In genomic region chr19:32237173-32237583, GRCm38 (mm10) we compare ENCODE assay signal across 20 mouse cellular contexts.
A peak's percentile ranks its signal among the peaks of the same experiment; 100 is the strongest.
DNase-seq lines count a peak whose midpoint lies in the region; ATAC-seq and TF ChIP-seq lines count a peak whose summit lies in the region.
"Had no signal": no experiment of that assay in that cellular context is flagged by ENCODE, and none has a peak within 500 bp of the region (broad histone marks: within the 10 kb centered on the region; RNA-seq: fewer than 3 reads in every experiment).

No protein-coding gene starts in this region.

- no peaks in the 10 kb centered on the region for H3K9me3 ChIP-seq in lung, embryonic 14.5 days (ENCODE audit: low read depth, low read length)
- no peaks in the 10 kb centered on the region for H3K9me3 ChIP-seq in erythroblast, embryonic 14.5 days (ENCODE audit: control insufficient read depth, low read length)
- H3K9me3 ChIP-seq in liver, embryonic 15.5 days (replicated peaks), result no peaks in the 10 kb centered on the region
- H3K9me3 ChIP-seq: hindbrain, embryonic 12.5 days; midbrain, embryonic 12.5 days; neural tube, embryonic 15.5 days had no signal

- H3K4me3 ChIP-seq in lung, embryonic 14.5 days (ENCODE audit: low read depth, low read length), result no peak overlapping the region; the same call in 1 of the 2 replicates
- H3K4me3 ChIP-seq in bone marrow, adult 2 months (replicated peaks; ENCODE audit: control insufficient read depth, low read depth, low read length), result peak overlapping the region; percentile 57
- peak overlapping the region; percentile 77 for H3K4me3 ChIP-seq in erythroblast, embryonic 14.5 days (replicated peaks)
- H3K4me3 ChIP-seq in liver, embryonic 15.5 days (replicated peaks), result peak overlapping the region; percentile 67
- H3K4me3 ChIP-seq: hindbrain, embryonic 12.5 days; midbrain, embryonic 12.5 days; neural tube, embryonic 15.5 days had no signal

- H3K4me1 ChIP-seq in lung, embryonic 14.5 days (ENCODE audit: insufficient read depth), result no peaks in the 10 kb centered on the region
- peaks cover 13% of the 10 kb centered on the region for H3K4me1 ChIP-seq in bone marrow, adult 2 months (ENCODE audit: control insufficient read depth, insufficient read depth, low read length)
- peaks cover 87% of the 10 kb centered on the region for H3K4me1 ChIP-seq in erythroblast, embryonic 14.5 days (ENCODE audit: control insufficient read depth)
- peaks cover 74% of the 10 kb centered on the region for H3K4me1 ChIP-seq in liver, embryonic 15.5 days (replicated peaks)
- H3K4me1 ChIP-seq: midbrain, embryonic 12.5 days; neural tube, embryonic 15.5 days had no signal

- WGBS in lung, embryonic 14.5 days, result 79% methylated on average over 3 of the region's 3 CpGs
- 57% methylated on average over 3 of the region's 3 CpGs for WGBS in bone marrow, adult 2 months
- WGBS in liver, embryonic 15.5 days (ENCODE audit: insufficient replicate concordance), result 13% methylated on average over 3 of the region's 3 CpGs

- no peak; the same call in 1 of the 2 replicates for TF ChIP-seq POLR2A in bone marrow, adult 2 months (IDR thresholded peaks at IDR 0.05; ENCODE audit: borderline replicate concordance, control insufficient read depth, low read depth, low read length)

- H3K27me3 ChIP-seq in lung, embryonic 14.5 days (ENCODE audit: insufficient read depth, low read length), result no peaks in the 10 kb centered on the region
- no peaks in the 10 kb centered on the region for H3K27me3 ChIP-seq in erythroblast, embryonic 14.5 days (ENCODE audit: control insufficient read depth)
- H3K27me3 ChIP-seq in liver, embryonic 15.5 days, result no peaks in the 10 kb centered on the region
- H3K27me3 ChIP-seq: hindbrain, embryonic 12.5 days; midbrain, embryonic 12.5 days; neural tube, embryonic 15.5 days had no signal

- TF ChIP-seq CTCF in lung, embryonic 14.5 days (IDR thresholded peaks at IDR 0.05; ENCODE audit: low read depth), result no peak
- TF ChIP-seq CTCF in bone marrow, adult 2 months (IDR thresholded peaks at IDR 0.05; ENCODE audit: control insufficient read depth, insufficient read depth, low read length), result no peak

- H3K4me2 ChIP-seq in lung, embryonic 14.5 days, result peak overlapping the region; percentile 8; the same call in 1 of the 2 replicates
- peak overlapping the region; percentile 76 for H3K4me2 ChIP-seq in liver, embryonic 15.5 days
- H3K4me2 ChIP-seq: hindbrain, embryonic 12.5 days; midbrain, embryonic 12.5 days; neural tube, embryonic 15.5 days had no signal

- H3K27ac ChIP-seq in lung, embryonic 14.5 days (ENCODE audit: low read depth), result no peak overlapping the region
- peak overlapping the region; percentile 63 for H3K27ac ChIP-seq in bone marrow, adult 2 months (ENCODE audit: control insufficient read depth, insufficient read depth, low read depth, low read length, poor library complexity)
- H3K27ac ChIP-seq in liver, embryonic 15.5 days (replicated peaks), result peak overlapping the region; percentile 98
- H3K27ac ChIP-seq: hindbrain, embryonic 12.5 days; midbrain, embryonic 12.5 days; neural tube, embryonic 15.5 days had no signal

- H3K9ac ChIP-seq in lung, embryonic 14.5 days, result no peak overlapping the region
- peak overlapping the region; percentile 74 for H3K9ac ChIP-seq in liver, embryonic 15.5 days
- H3K9ac ChIP-seq: hindbrain, embryonic 12.5 days; midbrain, embryonic 12.5 days; neural tube, embryonic 15.5 days had no signal

- ATAC-seq in lung, embryonic 14.5 days (ENCODE audit: insufficient read depth), result no peak
- ATAC-seq in liver, embryonic 15.5 days (ENCODE audit: insufficient read depth), result peak; percentile 59
- ATAC-seq: inflammation-experienced regulatory T-cells, adult 6 months had no signal

- no peaks in the 10 kb centered on the region for H3K36me3 ChIP-seq in lung, embryonic 14.5 days (ENCODE audit: insufficient read depth)
- H3K36me3 ChIP-seq in erythroblast, embryonic 14.5 days (ENCODE audit: control insufficient read depth), result peaks cover 50% of the 10 kb centered on the region
- H3K36me3 ChIP-seq in liver, embryonic 15.5 days (replicated peaks), result peaks cover 7% of the 10 kb centered on the region; the same call in 1 of the 2 replicates
- H3K36me3 ChIP-seq: hindbrain, embryonic 12.5 days; midbrain, embryonic 12.5 days; neural tube, embryonic 15.5 days had no signal

- DNase-seq in lung, embryonic 14.5 days, result no peak
- DNase-seq in lung, postnatal 36 days, result no peak
- DNase-seq in right cerebral cortex, postnatal 25 days, result no peak
- no peak for DNase-seq in adrenal gland, postnatal 36 days
- DNase-seq in layer of hippocampus, postnatal 14 days (ENCODE audit: low spot score in 2 of 2), result no peak
- DNase-seq: adrenal gland, adult 2 months; cerebellum, adult 2 months; gastrocnemius, postnatal 10 days; heart, adult 18-20 months; kidney, postnatal 14 days; layer of hippocampus, adult 9-11 months; lung, postnatal 10 days; retina, postnatal 1 day had no signal
